Mouse (Mus musculus) hindbrain, embryonic 15.5 days (tissue): ENCODE results near the gene Gsap. TPM values are rescaled to one million over a fixed set of nuclear protein-coding genes. Genes with fewer than 3 reads are reported as not detected.
"Not testable (repeated sequence)": the region's sequence is repeated elsewhere in the genome, so short reads cannot be mapped to it uniquely, and the experiment has no call there.

ENCODE experiments used
- ATAC-seq: fragments of 200-750 bp; cut with Nextera tagmentation; 2 replicates; pipeline ENCODE4 v1.8.0; 2017; ENCODE audit warnings: low read depth, moderate number of reproducible peaks, moderate TSS enrichment; ENCODE audit not compliant: low FRiP score
- H3K27ac ChIP-seq: fragments of 300-500 bp; sonication (generic); replicated peaks from 2 replicates; pipeline ENCODE4 v1.5.1; 2015; ENCODE audit warnings: mild to moderate bottlenecking, inconsistent platforms
- H3K27me3 ChIP-seq: fragments of 300-500 bp; sonication (generic); 2 replicates; pipeline ENCODE4 v1.6.1; 2015; ENCODE audit warnings: control low read depth, inconsistent platforms
- H3K36me3 ChIP-seq: fragments of 300-500 bp; sonication (generic); 2 replicates; pipeline ENCODE4 v1.6.1; 2015; ENCODE audit warnings: control low read depth, inconsistent platforms
- H3K4me1 ChIP-seq: fragments of 300-500 bp; sonication (generic); replicated peaks from 2 replicates; pipeline ENCODE4 v1.6.1; 2015; ENCODE audit warnings: control low read depth, inconsistent platforms
- H3K4me2 ChIP-seq: fragments of 300-500 bp; sonication (generic); 2 replicates; pipeline ENCODE4 v1.6.1; 2015; ENCODE audit warnings: moderate library complexity, mild to moderate bottlenecking, inconsistent platforms
- H3K4me3 ChIP-seq: fragments of 300-500 bp; sonication (generic); 2 replicates; pipeline ENCODE4 v1.5.1; 2015; ENCODE audit warnings: mild to moderate bottlenecking, inconsistent platforms
- H3K9ac ChIP-seq: fragments of 300-500 bp; sonication (generic); 2 replicates; pipeline ENCODE4 v1.6.1; 2015; ENCODE audit warnings: inconsistent platforms
- H3K9me3 ChIP-seq: fragments of 300-500 bp; sonication (generic); 2 replicates; pipeline ENCODE4 v1.6.1; 2016; ENCODE audit warnings: control low read depth, inconsistent platforms
- WGBS: fragments of 180-500 bp; shearing (Covaris S2); methylation state at CpG from one replicate; pipeline ENCODE4 v1.1.7; 2015; 5-methylcytosine and 5-hydroxymethylcytosine counted together
- polyA plus RNA-seq: library from polyadenylated mRNA; unstranded; fragments of >200 nt; fragmentation: Nextera tagmentation; extraction: Ambion mirVana; gene quantifications from 2 replicates; pipeline ENCODE4 v1.2.1, GENCODE M21; 2015

Gene Gsap
- polyA plus RNA-seq, 1 experiment from 2014 or later: 14.0 TPM

DNA sequence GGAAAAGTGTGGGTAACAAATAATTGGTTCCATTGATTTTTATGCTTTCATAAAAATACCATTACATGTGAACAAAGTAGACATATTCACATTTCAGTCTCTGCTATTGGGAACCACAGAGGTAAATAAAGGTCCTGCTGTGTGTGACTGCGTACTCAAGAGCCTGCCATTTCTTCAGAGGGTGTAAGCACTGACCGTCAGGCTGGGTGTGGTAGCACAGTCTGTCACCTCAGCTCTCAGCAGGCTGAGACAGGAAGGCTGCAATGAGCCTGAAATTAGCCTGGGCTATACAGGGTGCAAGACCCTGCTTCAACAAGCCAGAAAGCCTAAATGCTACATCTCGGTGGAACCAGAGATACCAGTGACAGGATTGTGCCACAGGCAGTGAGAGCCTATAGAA, 114.0 kb downstream of the Gsap start:
- H3K9ac ChIP-seq: no peak overlapping the region
- no peak for ATAC-seq
- no peaks in the 10 kb centered on the region for H3K9me3 ChIP-seq
- H3K27me3 ChIP-seq: no peaks in the 10 kb centered on the region
- H3K36me3 ChIP-seq: no peaks in the 10 kb centered on the region
- peaks cover 3% of the 10 kb centered on the region; the same call in 1 of the 2 replicates for H3K4me1 ChIP-seq
- no peak overlapping the region for H3K4me2 ChIP-seq
- no peak overlapping the region for H3K27ac ChIP-seq
- 89% methylated on average over 3 of the region's 3 CpGs for whole genome bisulfite sequencing
- H3K4me3 ChIP-seq: no peak overlapping the region

DNA sequence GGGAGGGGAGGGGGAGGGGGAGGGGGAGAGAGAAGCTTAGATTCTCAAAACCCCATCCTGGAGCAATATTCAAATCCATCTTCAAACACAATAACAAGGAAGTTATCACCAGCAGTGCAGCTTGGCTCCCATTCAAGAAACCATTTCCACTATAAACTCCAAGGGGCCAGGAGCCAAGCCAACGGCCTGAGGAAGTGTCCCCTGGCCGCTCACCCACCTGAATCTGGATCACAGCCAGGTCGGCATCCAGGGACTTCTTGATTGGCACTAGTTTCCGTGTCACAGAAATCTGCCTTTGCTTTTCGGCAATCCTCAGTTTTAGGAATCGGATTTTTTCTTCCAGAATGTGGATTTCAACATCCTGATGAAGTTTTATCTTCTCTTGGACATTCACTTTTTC, 115.0 kb downstream of the Gsap start:
- no peaks in the 10 kb centered on the region for H3K27me3 ChIP-seq
- H3K4me1 ChIP-seq: peaks cover 3% of the 10 kb centered on the region; the same call in 1 of the 2 replicates
- no peak overlapping the region for H3K9ac ChIP-seq
- H3K36me3 ChIP-seq: no peaks in the 10 kb centered on the region
- H3K27ac ChIP-seq: no peak overlapping the region
- no peaks in the 10 kb centered on the region for H3K9me3 ChIP-seq
- no peak overlapping the region for H3K4me2 ChIP-seq
- ATAC-seq: no peak
- WGBS: 60% methylated on average over 6 of the region's 6 CpGs
- no peak overlapping the region for H3K4me3 ChIP-seq

DNA sequence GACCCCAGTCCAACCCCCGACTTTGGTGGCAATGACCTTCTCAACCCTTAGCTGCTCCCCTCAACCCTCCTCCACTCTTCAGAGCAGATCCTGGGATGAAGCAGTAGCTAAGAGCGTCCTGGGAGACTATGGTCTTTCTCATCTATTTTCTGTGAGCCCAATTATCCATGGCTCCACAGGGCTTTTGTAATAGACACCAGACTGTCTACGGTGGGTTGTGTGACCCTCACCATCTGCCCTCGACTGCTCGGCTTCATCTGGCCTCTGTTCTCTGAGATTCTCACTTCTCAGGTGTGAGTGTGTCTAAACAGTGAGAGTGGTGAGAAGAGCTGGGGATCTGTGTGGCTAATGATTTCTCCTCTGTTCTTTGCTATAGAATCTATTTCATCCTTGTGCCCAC, 121.1 kb downstream of the Gsap start:
- H3K36me3 ChIP-seq: no peaks in the 10 kb centered on the region
- no peaks in the 10 kb centered on the region for H3K4me1 ChIP-seq
- H3K4me3 ChIP-seq: no peak overlapping the region
- WGBS: 65% methylated on average over 5 of the region's 5 CpGs
- no peak overlapping the region for H3K27ac ChIP-seq
- no peak overlapping the region for H3K9ac ChIP-seq
- no peak for ATAC-seq
- H3K9me3 ChIP-seq: no peaks in the 10 kb centered on the region
- H3K4me2 ChIP-seq: no peak overlapping the region
- H3K27me3 ChIP-seq: no peaks in the 10 kb centered on the region

DNA sequence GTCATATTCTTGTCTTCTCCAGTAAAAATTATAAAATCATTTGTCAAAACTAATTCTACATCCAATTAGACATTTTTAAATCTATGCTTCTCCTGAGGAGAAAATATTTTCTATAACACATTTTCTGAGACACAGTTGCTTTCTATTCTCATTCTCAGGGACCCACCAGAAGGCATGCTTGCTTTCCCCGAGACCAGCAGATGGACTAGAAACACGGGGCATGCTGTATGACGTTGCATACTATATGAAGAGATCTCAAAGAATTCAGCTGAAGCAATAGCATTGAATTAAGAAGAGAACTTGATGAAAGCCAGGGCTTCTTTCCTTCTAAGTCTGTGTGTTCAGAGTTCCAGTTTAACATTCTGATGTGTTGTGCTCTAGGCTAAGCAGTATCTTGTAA, 128.6 kb downstream of the Gsap start:
- H3K36me3 ChIP-seq: no peaks in the 10 kb centered on the region
- H3K4me3 ChIP-seq: no peak overlapping the region
- no peak overlapping the region for H3K9ac ChIP-seq
- H3K4me2 ChIP-seq: no peak overlapping the region
- H3K27ac ChIP-seq: no peak overlapping the region
- no peaks in the 10 kb centered on the region for H3K4me1 ChIP-seq
- 88% methylated on average over 3 of the region's 3 CpGs for WGBS
- H3K27me3 ChIP-seq: no peaks in the 10 kb centered on the region
- no peaks in the 10 kb centered on the region for H3K9me3 ChIP-seq
- ATAC-seq: no peak

DNA sequence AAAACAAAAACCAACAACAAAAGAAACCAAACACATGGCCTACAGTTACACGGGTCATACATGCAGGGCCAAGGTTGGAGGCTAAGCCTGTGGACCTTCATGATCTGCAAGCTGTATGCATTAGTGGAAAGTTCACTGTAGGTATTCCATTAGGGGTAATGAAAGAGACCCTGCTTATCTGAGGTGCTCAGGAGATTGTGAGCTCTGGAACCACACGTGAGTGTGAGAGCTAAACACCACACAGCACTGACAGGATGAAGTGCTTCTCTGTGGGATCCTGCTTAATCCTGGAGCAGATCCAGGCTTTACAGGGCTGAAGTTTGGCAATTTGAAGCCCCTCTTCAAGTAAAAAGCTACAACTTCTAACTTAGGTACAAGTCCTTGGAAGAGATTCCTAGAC, 134.1 kb downstream of the Gsap start:
- Histone ChIP-seq H3K27ac (no peak overlapping the region), H3K9me3 (no peaks in the 10 kb centered on the region), H3K36me3 (no peaks in the 10 kb centered on the region), H3K9ac (no peak overlapping the region), H3K27me3 (no peaks in the 10 kb centered on the region), H3K4me3 (no peak overlapping the region), H3K4me2 (no peak overlapping the region), H3K4me1 (no peaks in the 10 kb centered on the region)
- 68% methylated on average over 2 of the region's 2 CpGs for WGBS
- ATAC-seq: no peak

DNA sequence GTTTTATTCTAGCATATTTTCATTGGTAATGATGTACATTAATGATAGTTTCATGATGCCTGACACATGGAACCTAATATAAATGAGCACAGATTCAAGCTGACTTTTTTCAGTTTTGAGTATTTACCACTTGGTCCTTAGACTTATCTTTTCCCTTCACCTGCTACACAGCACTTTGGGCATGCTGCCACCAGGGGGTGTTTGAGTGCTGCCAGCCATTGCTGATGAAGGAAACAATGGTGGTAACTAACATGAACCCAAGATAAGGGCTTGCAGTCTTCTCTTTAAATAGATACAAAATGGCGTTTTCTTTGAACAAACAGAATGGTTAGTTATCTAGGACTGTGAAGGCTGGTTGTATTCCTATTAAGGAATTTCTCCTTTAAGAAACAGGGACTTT, 140.4 kb downstream of the Gsap start:
- Histone ChIP-seq H3K4me1 (no peaks in the 10 kb centered on the region; the same call in 1 of the 2 replicates), H3K36me3 (no peaks in the 10 kb centered on the region), H3K27ac (no peak overlapping the region), H3K4me3 (no peak overlapping the region), H3K27me3 (no peaks in the 10 kb centered on the region), H3K9me3 (no peaks in the 10 kb centered on the region), H3K9ac (no peak overlapping the region), H3K4me2 (no peak overlapping the region)
- no peak for ATAC-seq
- 43% methylated on average over 1 of the region's 1 CpGs for WGBS

DNA sequence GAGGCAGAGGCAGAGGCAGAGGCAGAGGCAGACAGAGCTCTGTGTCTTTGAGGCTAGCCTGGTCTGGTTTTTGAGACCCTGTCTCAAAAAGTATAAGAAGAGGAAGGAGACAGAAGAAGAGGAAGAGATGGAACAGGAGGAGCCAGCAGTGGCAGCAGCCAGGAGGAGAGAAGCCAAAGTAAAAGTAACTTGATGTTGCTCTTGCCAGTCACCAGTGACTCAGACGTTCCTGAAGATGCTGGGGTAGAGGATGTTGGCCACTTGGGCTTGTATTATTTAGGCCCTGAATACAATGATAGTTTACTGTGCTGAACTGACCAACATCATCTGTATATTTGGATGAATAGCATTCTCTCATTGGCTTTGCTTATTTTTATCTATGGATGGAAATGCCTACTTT, 142.5 kb downstream of the Gsap start:
- H3K9me3 ChIP-seq: no peaks in the 10 kb centered on the region

DNA sequence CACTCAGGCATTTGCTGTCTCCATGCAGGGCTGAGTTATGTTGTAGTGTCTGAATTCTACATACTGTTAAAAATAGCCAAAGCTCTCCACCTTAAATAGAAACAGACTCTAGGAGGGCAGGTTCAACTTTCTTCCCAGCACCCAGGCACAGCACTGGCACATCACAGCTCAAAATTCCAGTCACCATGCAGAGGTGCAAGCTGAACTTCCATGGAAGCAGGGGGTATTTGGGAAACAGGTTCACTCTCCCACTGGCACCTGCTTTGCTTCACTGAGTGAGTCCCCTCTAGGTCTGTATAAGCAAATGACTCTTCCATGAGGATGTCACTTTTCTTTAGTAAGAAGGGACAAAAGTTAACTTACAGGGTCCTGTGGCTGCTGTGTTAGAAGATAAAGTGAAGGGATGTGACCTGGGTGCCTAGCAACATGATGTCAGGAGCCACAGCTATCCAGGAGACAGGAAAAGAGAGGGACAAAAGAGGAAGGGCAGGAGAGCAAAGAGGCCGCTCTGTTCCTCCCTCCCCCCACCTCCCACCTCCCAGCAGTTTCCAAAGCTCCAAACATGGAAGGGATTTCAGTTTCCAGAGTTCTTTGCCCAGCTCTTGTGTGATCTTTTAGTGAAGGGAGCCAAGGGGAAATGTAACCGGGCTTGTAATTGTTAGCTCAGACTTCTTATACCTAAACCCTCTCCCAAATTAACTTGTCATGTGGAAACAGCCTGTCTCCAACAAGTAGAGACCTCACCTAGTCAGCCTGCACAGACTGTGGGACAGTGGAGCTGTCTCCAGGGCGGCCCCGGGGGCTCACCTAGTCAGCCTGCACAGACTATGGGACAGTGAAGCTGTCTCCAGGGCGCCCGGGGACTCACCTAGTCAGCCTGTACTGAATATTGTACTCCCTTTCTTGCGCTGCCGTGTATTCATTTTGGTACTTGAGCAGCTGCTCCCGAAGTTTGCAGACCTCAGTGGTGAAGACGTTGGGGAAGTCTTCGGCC, 143.9 kb downstream of the Gsap start:
- H3K9ac ChIP-seq: no peak overlapping the region
- H3K4me2 ChIP-seq: no peak overlapping the region
- H3K27ac ChIP-seq: no peak overlapping the region
- H3K36me3 ChIP-seq: no peaks in the 10 kb centered on the region
- H3K4me3 ChIP-seq: no peak overlapping the region
- H3K9me3 ChIP-seq: no peaks in the 10 kb centered on the region
- no peak for ATAC-seq
- 42% methylated on average over 11 of the region's 11 CpGs for WGBS
- H3K27me3 ChIP-seq: no peaks in the 10 kb centered on the region
- H3K4me1 ChIP-seq: no peaks in the 10 kb centered on the region; the same call in 1 of the 2 replicates

More for the DNA sequence above, 142.5 kb downstream of the Gsap start:
- no peaks in the 10 kb centered on the region; the same call in 1 of the 2 replicates for H3K4me1 ChIP-seq
- H3K4me3 ChIP-seq: no peak overlapping the region
- 57% methylated on average over 1 of the region's 1 CpGs for WGBS
- H3K27ac ChIP-seq: no peak overlapping the region
- no peak overlapping the region for H3K4me2 ChIP-seq
- H3K36me3 ChIP-seq: no peaks in the 10 kb centered on the region
- H3K9ac ChIP-seq: no peak overlapping the region
- no peaks in the 10 kb centered on the region for H3K27me3 ChIP-seq
- no peak for ATAC-seq

DNA sequence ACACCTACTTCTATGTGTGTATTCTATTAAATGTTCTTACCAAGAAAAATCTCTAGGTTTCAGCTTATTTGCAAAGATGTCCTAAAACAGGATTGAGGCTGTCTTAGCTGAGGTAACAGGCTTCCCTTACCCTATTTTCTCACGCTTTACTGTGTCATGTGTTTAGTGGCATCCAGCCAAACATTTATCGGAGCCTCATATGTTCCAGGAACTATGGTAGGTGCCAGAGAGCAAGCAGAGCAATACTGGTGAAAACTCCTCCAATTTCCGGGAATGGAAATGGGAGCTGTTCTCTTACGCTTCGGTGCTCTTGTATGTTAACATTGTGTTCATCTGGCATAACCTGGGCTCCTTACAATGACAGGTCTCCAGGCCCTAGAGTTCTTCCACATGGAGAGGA, 145.6 kb downstream of the Gsap start:
- Histone ChIP-seq H3K4me2 (no peak overlapping the region), H3K4me1 (no peaks in the 10 kb centered on the region; the same call in 1 of the 2 replicates), H3K27ac (no peak overlapping the region), H3K36me3 (no peaks in the 10 kb centered on the region), H3K9me3 (no peaks in the 10 kb centered on the region), H3K4me3 (no peak overlapping the region), H3K9ac (no peak overlapping the region), H3K27me3 (no peaks in the 10 kb centered on the region)
- WGBS: 71% methylated on average over 5 of the region's 5 CpGs
- ATAC-seq: no peak

DNA sequence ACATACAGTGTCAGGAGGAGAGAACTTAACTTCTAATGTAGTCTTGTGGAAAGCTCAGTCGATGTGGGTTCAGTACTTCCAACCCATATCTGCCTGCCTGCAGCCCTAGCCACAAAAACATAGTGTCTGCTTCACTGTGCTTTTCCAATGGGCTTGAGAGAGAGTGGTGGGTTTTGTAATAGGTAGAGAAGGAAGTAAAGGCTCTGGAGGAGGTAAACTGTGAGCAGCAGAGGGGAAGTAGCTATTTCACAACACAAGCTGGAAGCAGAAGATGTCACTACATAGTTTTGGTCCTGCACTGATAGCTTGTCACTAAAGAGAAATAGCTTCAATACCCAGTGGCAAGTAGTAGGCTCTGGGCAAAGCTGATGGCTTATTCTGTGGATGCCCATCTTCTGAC, 146.1 kb downstream of the Gsap start:
- H3K36me3 ChIP-seq: no peaks in the 10 kb centered on the region
- no peak overlapping the region for H3K4me2 ChIP-seq
- 96% methylated on average over 1 of the region's 1 CpGs for WGBS
- H3K9me3 ChIP-seq: no peaks in the 10 kb centered on the region
- H3K4me1 ChIP-seq: no peaks in the 10 kb centered on the region; the same call in 1 of the 2 replicates
- H3K9ac ChIP-seq: no peak overlapping the region
- H3K27me3 ChIP-seq: no peaks in the 10 kb centered on the region
- no peak for ATAC-seq
- H3K27ac ChIP-seq: no peak overlapping the region
- no peak overlapping the region for H3K4me3 ChIP-seq

DNA sequence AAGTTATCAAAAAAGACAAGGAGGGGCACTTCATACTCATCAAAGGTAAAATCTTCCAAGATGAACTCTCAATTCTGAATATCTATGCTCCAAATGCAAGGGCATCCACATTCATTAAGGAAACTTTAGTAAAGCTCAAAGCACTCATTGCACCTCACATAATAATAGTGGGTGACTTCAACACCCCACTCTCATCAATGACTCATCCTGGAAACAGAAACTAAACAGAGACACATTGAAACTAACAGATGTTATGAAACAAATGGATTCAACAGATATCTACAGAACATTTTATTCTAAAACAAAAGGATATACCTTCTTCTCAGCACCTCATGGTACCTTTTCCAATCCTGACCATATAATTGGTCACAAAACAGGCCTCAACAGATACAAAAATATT, 156.2 kb downstream of the Gsap start:
- not testable (repeated sequence) for H3K9me3 ChIP-seq, H3K36me3 ChIP-seq, H3K4me2 ChIP-seq, H3K27me3 ChIP-seq, H3K9ac ChIP-seq, H3K4me3 ChIP-seq, ATAC-seq, H3K27ac ChIP-seq, H3K4me1 ChIP-seq

DNA sequence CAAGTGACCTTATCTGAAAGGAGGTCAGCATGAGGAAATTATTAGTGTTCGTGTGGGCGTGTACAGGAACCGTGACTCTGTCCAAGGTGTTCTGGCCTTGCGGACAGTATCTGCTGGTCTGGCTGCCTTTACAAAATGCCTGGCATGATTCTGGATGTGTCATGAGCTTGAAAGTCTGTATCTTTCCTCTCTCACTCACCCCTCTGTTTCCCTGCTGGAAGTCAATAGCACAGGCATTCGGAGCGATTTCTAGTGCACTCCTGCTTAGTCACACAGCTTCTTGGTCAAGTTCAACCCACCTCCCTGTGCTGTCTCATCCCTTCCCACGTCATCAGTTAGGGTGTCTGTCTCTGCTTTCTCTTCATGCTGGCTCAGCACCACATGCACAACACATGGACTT, 162.3 kb downstream of the Gsap start:
- Histone ChIP-seq H3K27ac (no peak overlapping the region), H3K27me3 (no peaks in the 10 kb centered on the region), H3K4me2 (no peak overlapping the region), H3K36me3 (no peaks in the 10 kb centered on the region), H3K9me3 (no peaks in the 10 kb centered on the region), H3K9ac (no peak overlapping the region), H3K4me3 (no peak overlapping the region), H3K4me1 (no peaks in the 10 kb centered on the region)
- no peak for ATAC-seq
- WGBS: 92% methylated on average over 7 of the region's 7 CpGs
